Mouse (Mus musculus) Patski (cell line): ENCODE measurements around the gene Gmip. TPM values are rescaled to one million over a fixed set of nuclear protein-coding genes. Genes with fewer than 3 reads are reported as not detected.
A peak's percentile ranks its signal among the peaks of the same experiment; 100 is the strongest.

Source experiments
- ATAC-seq: fragments of 100-300 bp; one replicate; pipeline ENCODE4 v1.8.0; 2021
- CTCF ChIA-PET: fragments of 350-600 bp; sonication (Branson Sonifier 250); formaldehyde crosslinking; loops from one replicate; lab custom pipeline; 2022; ENCODE audit warnings: inconsistent platforms; lab: Charles Lee
- POLR2A ChIA-PET: fragments of 350-600 bp; sonication (Branson Sonifier 250); formaldehyde crosslinking; loops from one replicate; lab custom pipeline; 2022; ENCODE audit warnings: antibody characterized with exemption, inconsistent platforms; lab: Charles Lee
- DNase-seq: peaks from one replicate; pipeline ENCODE4 v3.0.0-alpha.2; 2011; ENCODE audit warnings: low read depth, low spot score
- H3K27me3 ChIP-seq: fragments of 371-371 bp; one replicate; pipeline ENCODE4 v1.5.1; 2021
- CTCF ChIP-seq: fragments of 100-300 bp; IDR thresholded peaks from one replicate; pipeline ENCODE4 v1.5.1; 2021
- in situ Hi-C: fragments of 300-500 bp; cut with MboI; formaldehyde crosslinking; loops from 3 replicates; pipeline ENCODE4 v1.11.1; 2018; ENCODE audit warnings: low pct_unique_long_range_greater_than_20kb, mixed read lengths
- polyA plus RNA-seq: library from polyadenylated mRNA; unstranded; gene quantifications from one replicate; pipeline ENCODE4 v1.2.3, GENCODE M21; 2021

Gmip gene
- polyA plus RNA-seq, 1 experiment from 2014 or later: 17.8 TPM

DNA sequence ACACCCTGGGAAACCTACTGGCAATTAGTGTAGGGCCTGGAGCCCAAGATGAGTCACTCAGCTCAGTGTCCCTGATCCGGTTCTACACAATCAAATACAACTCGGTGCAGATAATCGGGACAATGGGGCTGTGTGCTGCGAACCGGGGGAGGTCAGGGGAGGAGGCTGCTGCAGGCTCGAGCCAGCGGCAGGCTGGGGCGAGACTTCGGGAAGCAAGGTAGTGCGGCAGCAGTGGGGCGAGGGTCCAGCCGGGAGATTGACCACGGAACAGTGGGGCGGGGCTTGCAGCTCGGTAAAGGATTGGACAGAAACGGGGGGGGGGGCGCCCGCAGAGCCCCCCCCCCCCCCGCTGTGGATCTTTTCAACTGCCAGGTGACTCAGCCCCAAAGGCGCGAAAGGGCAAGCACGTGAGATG lies 13.5 kb downstream of the Gmip start:
- ATAC-seq: peak; percentile 54
- DNase-seq: no peak
- in situ Hi-C loops: loop anchor here (25.0 kb wide), 1 partner anchor 710 kb away; no protein-coding TSS in a partner anchor
- TF ChIP-seq CTCF: no peak
- ChIA-PET CTCF (interaction anchor here (1.1 kb wide), 1 partner anchor 25 kb away, joined by 3 read pairs; no protein-coding TSS in a partner anchor), POLR2A (interaction anchor here (0.6 to 1.1 kb wide), 4 partner anchors 81 to 1716 kb away, joined by 3 to 4 read pairs (median 3); partner anchors contain the start of genes Ndufa13 and Yjefn3)
- H3K27me3 ChIP-seq: no peaks in the 10 kb centered on the region

DNA sequence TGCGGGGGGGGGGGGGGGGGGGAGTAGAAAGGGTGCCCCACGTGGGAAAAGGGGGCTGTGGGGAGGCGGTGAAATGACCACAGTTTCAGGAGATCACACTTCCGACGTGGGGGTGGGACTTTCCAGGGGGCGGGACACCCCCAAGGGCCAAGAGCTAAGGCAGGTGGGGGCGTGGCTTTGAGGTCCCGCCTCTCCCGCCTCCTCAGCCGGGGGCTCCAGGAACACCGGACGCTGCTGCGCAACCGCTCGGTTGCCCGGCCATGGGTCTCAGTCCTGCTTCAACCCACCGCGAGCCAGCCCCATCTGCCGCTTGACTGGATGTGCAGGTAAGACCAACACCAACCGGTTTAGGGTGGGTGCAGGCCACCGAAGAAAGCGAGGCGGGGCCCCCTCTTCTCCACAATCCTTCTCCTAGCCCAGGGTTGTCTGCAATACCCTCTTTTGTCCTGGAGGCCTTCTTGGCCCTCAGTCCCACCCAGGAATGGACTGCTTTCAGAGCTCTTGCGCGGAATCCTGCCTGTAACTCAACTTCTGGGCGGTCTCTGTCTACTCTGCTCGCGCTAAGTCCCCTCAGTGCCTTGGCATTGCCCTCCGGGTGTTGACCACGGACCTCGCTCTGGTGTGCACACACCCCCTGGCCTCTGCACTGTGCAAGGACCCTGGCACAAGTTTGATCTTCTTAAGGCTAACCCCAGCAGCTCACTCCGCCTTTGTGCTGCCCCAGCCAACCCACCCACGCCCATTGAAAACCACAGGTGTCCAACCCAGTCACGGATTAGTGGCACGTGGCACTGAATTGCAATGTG lies 14.1 kb downstream of the Gmip start, which contains the start of gene Lpar2:
Lpar2 (plus strand) TSS at position 44 of the 806 bp plus-strand sequence.
- H3K27me3 ChIP-seq: no peaks in the 10 kb centered on the region
- DNase-seq (no peak), ATAC-seq (peak; percentile 76)
- no peak for TF ChIP-seq CTCF
- ChIA-PET POLR2A (interaction anchor here (0.6 to 1.1 kb wide), 2 partner anchors 80 to 92 kb away, joined by 3 read pairs; partner anchors contain the start of genes Ndufa13 and Yjefn3), CTCF (interaction anchor here (1.1 kb wide), 1 partner anchor 24 kb away, joined by 3 read pairs; no protein-coding TSS in a partner anchor)
- in situ Hi-C loops: loop anchor here (25.0 kb wide), 1 partner anchor 710 kb away; no protein-coding TSS in a partner anchor

DNA sequence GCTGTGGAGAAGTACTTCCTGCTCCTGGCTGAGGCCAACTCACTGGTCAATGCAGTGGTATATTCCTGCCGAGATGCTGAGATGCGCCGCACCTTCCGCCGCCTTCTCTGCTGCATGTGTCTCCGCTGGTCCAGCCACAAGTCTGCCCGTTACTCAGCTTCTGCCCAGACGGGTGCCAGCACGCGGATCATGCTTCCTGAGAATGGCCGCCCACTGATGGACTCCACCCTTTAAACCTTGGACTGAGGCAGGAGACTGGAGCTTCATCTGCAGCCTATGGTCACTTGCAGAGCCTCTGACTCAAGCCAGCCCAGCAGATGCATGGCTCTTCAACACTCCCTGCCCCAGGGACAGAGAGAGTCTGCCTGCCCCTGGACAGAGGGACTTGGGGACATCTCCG lies 17.9 kb downstream of the Gmip start:
- POLR2A ChIA-PET: no interaction called here
- CTCF ChIA-PET: no interaction called here
- in situ Hi-C loops: no loop called here
- no peak for DNase-seq
- no peak for TF ChIP-seq CTCF
- no peaks in the 10 kb centered on the region for H3K27me3 ChIP-seq
- no peak for ATAC-seq

DNA sequence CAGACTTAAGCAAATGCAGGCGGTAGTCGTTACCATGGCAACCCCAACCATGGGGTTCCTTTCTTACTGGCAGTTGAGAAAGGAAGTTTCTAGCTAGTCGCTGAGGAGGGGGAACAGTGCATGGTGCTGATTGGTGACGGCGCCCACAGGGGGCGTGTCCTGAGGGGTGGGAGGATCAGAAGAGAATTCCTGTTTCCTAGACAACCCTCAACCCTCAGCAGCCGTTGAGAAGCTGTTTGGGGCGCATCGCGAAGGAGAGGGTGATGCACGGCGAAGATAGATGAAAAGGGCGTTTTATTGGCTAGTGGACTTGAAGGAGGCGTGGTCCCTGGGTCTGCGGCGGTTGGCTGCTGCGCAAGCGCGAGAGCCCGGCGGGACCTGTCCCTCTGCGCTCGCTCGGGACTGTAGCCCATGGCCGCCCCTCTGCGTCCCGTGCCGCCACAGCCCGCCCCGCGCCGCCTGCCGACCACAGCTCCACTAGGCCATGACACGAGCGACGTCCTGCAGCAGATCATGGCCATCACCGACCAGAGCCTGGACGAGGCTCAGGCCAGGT lies 23.9 kb downstream of the Gmip start, which contains the start of gene Pbx4:
Pbx4 (plus strand) TSS at position 194 of the 556 bp plus-strand sequence.
- in situ Hi-C loops: no loop called here
- no peaks in the 10 kb centered on the region for H3K27me3 ChIP-seq
- TF ChIP-seq CTCF: no peak
- ATAC-seq (peak; percentile 94), DNase-seq (peak; percentile 69)
- POLR2A ChIA-PET: interaction anchor here (0.9 kb wide), 1 partner anchor 9 kb away, joined by 3 read pairs; no protein-coding TSS in a partner anchor
- CTCF ChIA-PET: interaction anchor here (0.9 kb wide), 1 partner anchor 44 kb away, joined by 3 read pairs; no protein-coding TSS in a partner anchor

DNA sequence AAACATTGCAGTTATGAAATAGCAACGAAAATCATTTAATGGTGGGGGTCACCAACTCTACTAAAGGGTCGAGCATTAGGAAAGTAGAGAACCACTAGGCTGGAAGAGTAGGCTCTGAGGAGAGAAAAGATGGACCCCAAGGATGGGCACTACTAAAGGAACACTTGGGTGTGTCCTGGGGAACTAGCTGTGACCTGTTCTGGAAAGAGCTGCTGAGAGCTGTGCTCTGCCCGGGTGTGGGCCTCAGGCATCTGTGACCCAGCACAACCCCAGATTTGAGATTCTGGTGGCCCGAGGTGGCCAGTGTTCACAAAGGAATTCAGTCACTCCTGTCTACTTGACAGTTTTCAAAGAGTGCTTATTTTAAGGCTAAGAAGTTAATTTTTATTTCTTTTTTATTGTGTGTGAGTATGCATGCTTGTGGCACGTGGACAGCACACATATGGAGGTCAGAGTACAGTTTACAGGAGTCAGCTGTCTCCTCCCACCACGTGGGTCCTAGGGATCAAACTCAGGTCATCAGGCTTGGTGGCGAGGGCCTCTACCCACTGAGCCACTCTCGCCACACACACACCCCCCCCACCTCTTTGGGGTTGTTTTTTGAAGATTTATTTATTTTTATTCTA lies 28.7 kb downstream of the Gmip start:
- in situ Hi-C loops: no loop called here
- CTCF ChIA-PET: no interaction called here
- DNase-seq (no peak), ATAC-seq (no peak)
- TF ChIP-seq CTCF: no peak
- no peaks in the 10 kb centered on the region for H3K27me3 ChIP-seq
- POLR2A ChIA-PET: no interaction called here

DNA sequence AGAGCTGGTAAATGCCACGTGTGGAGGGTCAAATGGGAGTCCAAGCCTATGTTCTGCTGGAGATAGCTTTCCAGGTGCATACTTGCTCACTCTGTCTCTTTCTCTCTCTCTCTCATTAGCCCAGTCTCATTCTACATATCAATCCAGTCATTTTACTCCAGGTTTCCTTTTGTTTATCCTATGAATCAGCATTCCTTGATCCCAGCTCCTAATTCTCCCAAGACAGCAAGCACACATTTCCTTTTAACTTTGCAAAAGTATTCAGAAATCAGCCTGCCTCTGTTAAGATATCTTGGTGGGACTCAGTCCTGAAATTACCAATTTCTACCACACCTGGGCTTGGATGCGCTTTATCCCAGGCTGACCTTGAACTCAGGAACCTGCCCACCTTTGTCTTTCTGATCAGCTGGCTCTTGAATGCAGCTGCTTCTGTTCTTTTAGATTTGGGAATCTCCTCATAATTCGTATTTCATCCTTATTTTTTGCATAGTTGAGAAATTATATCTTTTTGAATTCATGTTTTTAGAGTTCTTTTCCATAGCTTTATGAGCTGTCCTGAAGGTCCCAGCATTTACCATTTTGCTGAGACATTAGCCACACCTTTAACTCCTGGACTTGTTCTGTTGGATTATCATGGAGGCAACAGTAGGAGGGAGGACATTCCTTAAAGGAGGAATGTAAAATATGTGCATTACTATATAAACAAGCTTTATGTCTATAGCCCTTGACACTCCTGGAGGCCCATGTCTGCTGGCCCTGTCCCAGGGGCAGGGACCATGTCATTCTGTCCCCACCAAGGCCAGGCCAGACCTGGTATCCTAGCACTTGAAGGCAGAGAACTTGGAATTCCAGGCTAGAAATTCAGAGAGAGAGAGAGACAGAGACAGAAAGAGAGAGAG lies 38.9 kb downstream of the Gmip start:
- in situ Hi-C loops: no loop called here
- ChIA-PET POLR2A (no interaction called here), CTCF (interaction anchor here (1.0 to 2.1 kb wide), 2 partner anchors 11 to 25 kb away, joined by 3 to 7 read pairs; partner anchors contain the start of gene Lpar2)
- DNase-seq (no peak), ATAC-seq (no peak)
- TF ChIP-seq CTCF: no peak
- no peaks in the 10 kb centered on the region for H3K27me3 ChIP-seq

DNA sequence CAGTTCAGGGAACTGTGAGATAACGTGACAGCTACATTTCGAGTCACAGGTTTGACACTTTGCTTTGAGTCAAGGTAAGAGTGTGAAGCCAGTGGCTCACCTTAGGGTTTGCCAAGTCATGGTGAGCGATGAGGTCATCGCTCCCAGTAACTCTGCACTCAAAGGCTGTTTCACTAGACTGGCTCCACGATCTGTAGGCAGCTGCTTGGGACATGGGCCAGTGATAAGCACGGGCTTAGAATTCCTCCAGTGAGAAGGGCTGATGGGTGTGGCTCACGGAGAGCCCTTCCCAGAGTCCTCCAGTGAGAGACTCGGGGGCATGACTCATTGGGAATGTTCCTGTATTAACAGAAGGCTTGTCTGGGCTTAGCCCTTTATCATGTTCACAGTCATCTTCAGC lies 40.5 kb downstream of the Gmip start:
- no peak for TF ChIP-seq CTCF
- ATAC-seq: peak; percentile 86
- ChIA-PET POLR2A (no interaction called here), CTCF (no interaction called here)
- no peaks in the 10 kb centered on the region for H3K27me3 ChIP-seq
- DNase-seq: peak; percentile 59
- in situ Hi-C loops: no loop called here

DNA sequence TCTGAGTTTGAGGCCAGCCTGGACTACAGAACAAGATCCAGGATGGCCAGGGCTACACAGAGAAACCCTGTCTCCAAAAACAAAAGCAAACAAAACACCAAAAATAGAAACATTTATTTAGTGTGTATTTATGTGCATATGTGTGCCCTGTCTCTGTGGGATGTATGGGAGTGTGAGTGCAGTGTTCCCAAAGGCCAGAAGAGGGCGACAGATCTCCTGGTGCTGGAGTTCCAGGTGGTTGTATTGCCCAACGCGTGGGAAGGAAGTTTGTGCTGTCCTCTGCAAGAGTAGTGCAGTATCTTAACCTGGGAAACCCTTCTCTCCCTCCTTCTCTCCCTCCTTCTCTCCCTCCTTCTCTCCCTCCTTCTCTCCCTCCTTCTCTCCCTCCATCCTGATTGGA lies 41.4 kb downstream of the Gmip start:
- no peaks in the 10 kb centered on the region for H3K27me3 ChIP-seq
- CTCF ChIA-PET: no interaction called here
- in situ Hi-C loops: no loop called here
- TF ChIP-seq CTCF: no peak
- DNase-seq: no peak
- ATAC-seq: no peak
- POLR2A ChIA-PET: no interaction called here

DNA sequence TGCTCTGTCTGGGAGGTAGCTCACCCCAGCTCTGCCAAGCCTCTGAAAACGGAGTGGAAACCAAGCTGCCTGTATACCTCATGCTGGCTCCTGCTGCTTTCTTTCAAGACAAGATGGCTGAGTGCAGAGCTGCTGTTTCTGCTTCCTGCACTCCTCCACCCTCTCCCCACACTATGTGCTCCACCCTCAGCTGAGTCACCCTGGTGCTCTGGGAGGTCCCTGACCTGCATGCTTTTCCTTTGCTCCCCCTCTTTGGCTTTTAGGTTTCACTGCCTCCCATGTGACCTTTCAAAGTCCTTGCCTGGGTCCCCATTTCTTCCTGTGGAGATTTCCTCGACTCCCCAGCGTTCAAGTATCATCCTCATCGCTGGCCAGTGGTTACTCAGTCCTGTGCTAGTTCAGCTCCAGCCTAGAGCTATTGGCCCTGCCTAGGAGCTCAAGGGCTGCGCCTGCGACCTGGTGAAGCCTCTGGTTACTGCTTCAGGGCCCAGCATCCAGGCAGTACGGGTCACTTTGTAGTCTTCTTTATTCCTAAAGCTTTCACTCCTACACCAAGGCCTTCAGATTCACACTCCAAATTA lies 42.5 kb downstream of the Gmip start:
- in situ Hi-C loops: no loop called here
- no peaks in the 10 kb centered on the region for H3K27me3 ChIP-seq
- CTCF ChIA-PET: no interaction called here
- POLR2A ChIA-PET: no interaction called here
- no peak for TF ChIP-seq CTCF
- ATAC-seq (no peak), DNase-seq (no peak)
